In the genomic region with DNA sequence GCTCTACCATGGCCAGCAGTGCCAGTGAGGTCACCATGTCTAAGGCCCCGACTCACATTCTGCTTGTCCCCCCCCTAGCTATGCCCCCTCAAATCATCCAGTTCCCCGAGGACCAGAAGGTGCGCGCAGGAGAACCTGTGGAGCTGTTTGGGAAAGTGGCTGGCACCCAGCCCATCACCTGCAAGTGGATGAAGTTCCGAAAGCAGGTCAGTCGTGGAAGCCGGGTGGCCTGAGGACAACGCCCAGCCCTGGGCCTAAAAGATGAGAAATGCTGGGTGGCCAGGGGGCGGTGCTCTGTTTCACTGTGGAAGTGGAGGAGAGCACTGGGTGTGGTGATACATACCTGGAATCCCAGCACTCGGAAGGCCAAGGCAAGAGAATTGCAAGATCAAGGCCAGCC, we compare ENCODE assay signal across 24 mouse cellular contexts.
"Had no signal": no experiment of that assay in that cellular context is flagged by ENCODE, and none has a peak within 500 bp of the region (broad histone marks: within the 10 kb centered on the region; RNA-seq: fewer than 3 reads in every experiment).

No protein-coding gene starts in this region.

- ATAC-seq: forebrain, postnatal 0 days; hindbrain, postnatal 0 days; intestine, embryonic 16.5 days had no signal

- H3K27me3 ChIP-seq: hindbrain, embryonic 13.5 days; hindbrain, embryonic 15.5 days; kidney, embryonic 15.5 days; limb, embryonic 12.5 days; liver, embryonic 13.5 days; liver, embryonic 15.5 days had no signal

- H3K36me3 ChIP-seq: hindbrain, embryonic 13.5 days; hindbrain, embryonic 15.5 days; liver, embryonic 13.5 days had no signal

- H3K9me3 ChIP-seq: hindbrain, embryonic 15.5 days; kidney, embryonic 15.5 days; limb, embryonic 10.5 days; liver, embryonic 13.5 days; liver, embryonic 15.5 days had no signal

- H3K27ac ChIP-seq: hindbrain, embryonic 13.5 days; hindbrain, embryonic 15.5 days; hindbrain, postnatal 0 days; layer of hippocampus, adult 2 months; left cerebral cortex, adult 2 months; limb, embryonic 10.5 days; limb, embryonic 12.5 days; liver, embryonic 13.5 days; liver, embryonic 15.5 days had no signal

- H3K9ac ChIP-seq: forebrain, postnatal 0 days; heart, embryonic 12.5 days; hindbrain, embryonic 13.5 days; hindbrain, embryonic 15.5 days; kidney, embryonic 15.5 days; limb, embryonic 12.5 days; liver, embryonic 13.5 days; liver, embryonic 15.5 days had no signal

- DNase-seq: forebrain, postnatal 0 days; gastrocnemius, postnatal 14 days; gastrocnemius, postnatal 36 days; heart, adult 18-20 months; heart, postnatal 10 days; kidney, adult 11 months; kidney, adult 2 months; kidney, adult 9 months; kidney, postnatal 14 days; kidney, postnatal 36 days; liver; liver, embryonic 13.5 days had no signal

- H3K4me2 ChIP-seq: heart, embryonic 12.5 days; hindbrain, embryonic 13.5 days; hindbrain, embryonic 15.5 days; kidney, embryonic 15.5 days; limb, embryonic 12.5 days; liver, embryonic 11.5 days; liver, embryonic 13.5 days; liver, embryonic 15.5 days had no signal

- H3K4me3 ChIP-seq: heart, embryonic 12.5 days; hindbrain, embryonic 13.5 days; hindbrain, embryonic 15.5 days; kidney, embryonic 15.5 days; layer of hippocampus, adult 2 months; left cerebral cortex, adult 2 months; limb, embryonic 10.5 days; limb, embryonic 12.5 days; liver, embryonic 13.5 days; liver, embryonic 15.5 days had no signal
